Mouse (Mus musculus) Patski (cell line): ENCODE results near the gene Agap3. TPM values are rescaled to one million over a fixed set of nuclear protein-coding genes. Genes with fewer than 3 reads are reported as not detected.

Experiments
- ATAC-seq: fragments of 100-300 bp; one replicate; pipeline ENCODE4 v1.8.0; 2021
- CTCF ChIA-PET: fragments of 350-600 bp; sonication (Branson Sonifier 250); formaldehyde crosslinking; loops from one replicate; lab custom pipeline; 2022; ENCODE audit warnings: inconsistent platforms; lab: Charles Lee
- POLR2A ChIA-PET: fragments of 350-600 bp; sonication (Branson Sonifier 250); formaldehyde crosslinking; loops from one replicate; lab custom pipeline; 2022; ENCODE audit warnings: antibody characterized with exemption, inconsistent platforms; lab: Charles Lee
- DNase-seq: peaks from one replicate; pipeline ENCODE4 v3.0.0-alpha.2; 2011; ENCODE audit warnings: low read depth, low spot score
- H3K27me3 ChIP-seq: fragments of 371-371 bp; one replicate; pipeline ENCODE4 v1.5.1; 2021
- CTCF ChIP-seq: fragments of 100-300 bp; IDR thresholded peaks from one replicate; pipeline ENCODE4 v1.5.1; 2021
- in situ Hi-C: fragments of 300-500 bp; cut with MboI; formaldehyde crosslinking; loops from 3 replicates; pipeline ENCODE4 v1.11.1; 2018; ENCODE audit warnings: low pct_unique_long_range_greater_than_20kb, mixed read lengths
- polyA plus RNA-seq: library from polyadenylated mRNA; unstranded; gene quantifications from one replicate; pipeline ENCODE4 v1.2.3, GENCODE M21; 2021

Agap3 gene
- polyA plus RNA-seq, 1 experiment from 2014 or later: 116 TPM

- in situ Hi-C loops: no loop called here
- ATAC-seq (no peak), DNase-seq (no peak)
- CTCF ChIA-PET: interaction anchor here (2.1 kb wide), 2 partner anchors 9 to 29 kb away, joined by 5 to 10 read pairs; no protein-coding TSS in a partner anchor
- no peak for TF ChIP-seq CTCF
- peaks cover 3% of the 10 kb centered on the region for H3K27me3 ChIP-seq
- POLR2A ChIA-PET: interaction anchor here (1.3 kb wide), 1 partner anchor 38 kb away, joined by 3 read pairs; the partner anchor contains the start of gene Abcf2
Observed at GRCm38 (mm10) chr5:24539571-24540296, 87.8 kb downstream of the Agap3 start.

GRCm38 (mm10) chr5:24540387-24541143, 88.6 kb downstream of the Agap3 start, which contains the start of gene Asb10:
Asb10 (minus strand) TSS chr5:24540978.
- ChIA-PET CTCF (interaction anchor here (1.0 to 2.1 kb wide), 4 partner anchors 10 to 30 kb away, joined by 4 to 10 read pairs (median 6); no protein-coding TSS in a partner anchor), POLR2A (interaction anchor here (1.3 kb wide), 1 partner anchor 37 kb away, joined by 3 read pairs; the partner anchor contains the start of gene Abcf2)
- in situ Hi-C loops: no loop called here
- H3K27me3 ChIP-seq: peaks cover 3% of the 10 kb centered on the region
- no peak for ATAC-seq
- no peak for DNase-seq
- no peak for TF ChIP-seq CTCF

GRCm38 (mm10) chr5:24541144-24541569, 89.2 kb downstream of the Agap3 start:
- ChIA-PET POLR2A (interaction anchor here (1.3 kb wide), 1 partner anchor 36 kb away, joined by 3 read pairs; the partner anchor contains the start of gene Abcf2), CTCF (interaction anchor here (1.0 to 2.1 kb wide), 3 partner anchors 11 to 31 kb away, joined by 4 to 10 read pairs (median 6); no protein-coding TSS in a partner anchor)
- no peak for TF ChIP-seq CTCF
- H3K27me3 ChIP-seq: peaks cover 3% of the 10 kb centered on the region
- in situ Hi-C loops: no loop called here
- ATAC-seq: no peak
- no peak for DNase-seq

- TF ChIP-seq CTCF: no peak
- H3K27me3 ChIP-seq: peaks cover 3% of the 10 kb centered on the region
- in situ Hi-C loops: no loop called here
- ChIA-PET POLR2A (no interaction called here), CTCF (interaction anchor here (1.9 kb wide), 1 partner anchor 18 kb away, joined by 4 read pairs; no protein-coding TSS in a partner anchor)
- DNase-seq: no peak
- no peak for ATAC-seq
Observed at GRCm38 (mm10) chr5:24542643-24543042, 90.7 kb downstream of the Agap3 start.

- in situ Hi-C loops: no loop called here
- ChIA-PET CTCF (interaction anchor here (0.8 to 1.0 kb wide), 2 partner anchors 11 to 46 kb away, joined by 3 to 4 read pairs; no protein-coding TSS in a partner anchor), POLR2A (no interaction called here)
- DNase-seq: no peak
- ATAC-seq: no peak
- no peak for TF ChIP-seq CTCF
- H3K27me3 ChIP-seq: peaks cover 6% of the 10 kb centered on the region
Observed at GRCm38 (mm10) chr5:24550598-24551316, 98.8 kb downstream of the Agap3 start.

- ATAC-seq (no peak), DNase-seq (no peak)
- H3K27me3 ChIP-seq: peaks cover 6% of the 10 kb centered on the region
- ChIA-PET POLR2A (no interaction called here), CTCF (interaction anchor here (1.0 kb wide), 1 partner anchor 46 kb away, joined by 4 read pairs; no protein-coding TSS in a partner anchor)
- in situ Hi-C loops: no loop called here
- no peak for TF ChIP-seq CTCF
Observed at GRCm38 (mm10) chr5:24551317-24551688, 99.3 kb downstream of the Agap3 start.

Other genes with a start within 250 kb of the Agap3 start
- gene Kcnh2, start 100.6 kb upstream of the Agap3 start, polyA plus RNA-seq: 0.12 TPM
- 0.06 TPM for gene Nos3, start 87.4 kb upstream of the Agap3 start, polyA plus RNA-seq
- 0.51 TPM for gene Atg9b, start 60.0 kb upstream of the Agap3 start, polyA plus RNA-seq
- 67.6 TPM for gene Abcb8, start 58.5 kb upstream of the Agap3 start, polyA plus RNA-seq
- gene Asic3, start 38.8 kb upstream of the Agap3 start, polyA plus RNA-seq: 2.6 TPM
- 182 TPM for gene Cdk5, start 28.6 kb upstream of the Agap3 start, polyA plus RNA-seq
- gene Slc4a2, start 28.3 kb upstream of the Agap3 start, polyA plus RNA-seq: 221 TPM
- 190 TPM for gene Fastk, start 6.9 kb upstream of the Agap3 start, polyA plus RNA-seq
- gene Tmub1, start 4.3 kb upstream of the Agap3 start, polyA plus RNA-seq: 26.4 TPM
- not detected for gene Gbx1, start 75.0 kb downstream of the Agap3 start, polyA plus RNA-seq
- gene Asb10, start 88.8 kb downstream of the Agap3 start, polyA plus RNA-seq: not detected
- gene 4931409K22Rik, start 104.6 kb downstream of the Agap3 start, polyA plus RNA-seq: not detected
- gene Abcf2, start 125.3 kb downstream of the Agap3 start, polyA plus RNA-seq: 110 TPM
- gene Chpf2, start 134.6 kb downstream of the Agap3 start, polyA plus RNA-seq: 52.0 TPM
- 64.3 TPM for gene Smarcd3, start 172.2 kb downstream of the Agap3 start, polyA plus RNA-seq
- 85.2 TPM for gene Nub1, start 233.4 kb downstream of the Agap3 start, polyA plus RNA-seq